Mouse (Mus musculus) testis, adult 2 months (tissue): ENCODE measurements around the gene Slc16a2. TPM values are rescaled to one million over a fixed set of nuclear protein-coding genes. Genes with fewer than 3 reads are reported as not detected.

ENCODE experiments used
- H3K27ac ChIP-seq: fragments of 200-500 bp; 2 replicates; pipeline ENCODE4 v1.5.1; 2012; ENCODE audit warnings: low read depth, low read length; ENCODE audit not compliant: control insufficient read depth, insufficient read depth
- H3K27me3 ChIP-seq: fragments of 200-500 bp; 2 replicates; pipeline ENCODE4 v1.6.1; 2012; ENCODE audit warnings: mild to moderate bottlenecking, low read length, moderate library complexity; ENCODE audit not compliant: control insufficient read depth, insufficient read depth
- H3K36me3 ChIP-seq: fragments of 200-500 bp; 2 replicates; pipeline ENCODE4 v1.6.1; 2012; ENCODE audit warnings: mild to moderate bottlenecking, low read length; ENCODE audit not compliant: control insufficient read depth, insufficient read depth
- H3K4me1 ChIP-seq: fragments of 200-500 bp; 2 replicates; pipeline ENCODE4 v1.6.1; 2012; ENCODE audit warnings: low read length; ENCODE audit not compliant: control insufficient read depth, insufficient read depth
- H3K4me3 ChIP-seq: fragments of 200-500 bp; 2 replicates; pipeline ENCODE4 v1.5.1; 2012; ENCODE audit warnings: low read depth, mild to moderate bottlenecking, low read length, moderate library complexity, mixed read lengths; ENCODE audit not compliant: control insufficient read depth
- CTCF ChIP-seq: fragments of 200-500 bp; IDR thresholded peaks from 2 replicates; pipeline ENCODE4 v1.5.1; 2012; ENCODE audit warnings: low read depth, mild to moderate bottlenecking, inconsistent platforms, low read length, moderate library complexity; ENCODE audit not compliant: control insufficient read depth, insufficient read depth, insufficient replicate concordance
- POLR2A ChIP-seq: fragments of 200-500 bp; IDR thresholded peaks from 2 replicates; pipeline ENCODE4 v1.6.1; 2012; ENCODE audit warnings: low read depth, mild to moderate bottlenecking, inconsistent platforms, low read length, moderate library complexity; ENCODE audit not compliant: control insufficient read depth
- polyA plus RNA-seq: library from polyadenylated mRNA; depleted of rRNA; stranded (reverse); fragments of >200 nt; gene quantifications from 2 replicates; pipeline ENCODE4 v1.2.3, GENCODE M21; 2012

The Slc16a2 gene
- polyA plus RNA-seq, 1 experiment: 1.7 TPM

DNA sequence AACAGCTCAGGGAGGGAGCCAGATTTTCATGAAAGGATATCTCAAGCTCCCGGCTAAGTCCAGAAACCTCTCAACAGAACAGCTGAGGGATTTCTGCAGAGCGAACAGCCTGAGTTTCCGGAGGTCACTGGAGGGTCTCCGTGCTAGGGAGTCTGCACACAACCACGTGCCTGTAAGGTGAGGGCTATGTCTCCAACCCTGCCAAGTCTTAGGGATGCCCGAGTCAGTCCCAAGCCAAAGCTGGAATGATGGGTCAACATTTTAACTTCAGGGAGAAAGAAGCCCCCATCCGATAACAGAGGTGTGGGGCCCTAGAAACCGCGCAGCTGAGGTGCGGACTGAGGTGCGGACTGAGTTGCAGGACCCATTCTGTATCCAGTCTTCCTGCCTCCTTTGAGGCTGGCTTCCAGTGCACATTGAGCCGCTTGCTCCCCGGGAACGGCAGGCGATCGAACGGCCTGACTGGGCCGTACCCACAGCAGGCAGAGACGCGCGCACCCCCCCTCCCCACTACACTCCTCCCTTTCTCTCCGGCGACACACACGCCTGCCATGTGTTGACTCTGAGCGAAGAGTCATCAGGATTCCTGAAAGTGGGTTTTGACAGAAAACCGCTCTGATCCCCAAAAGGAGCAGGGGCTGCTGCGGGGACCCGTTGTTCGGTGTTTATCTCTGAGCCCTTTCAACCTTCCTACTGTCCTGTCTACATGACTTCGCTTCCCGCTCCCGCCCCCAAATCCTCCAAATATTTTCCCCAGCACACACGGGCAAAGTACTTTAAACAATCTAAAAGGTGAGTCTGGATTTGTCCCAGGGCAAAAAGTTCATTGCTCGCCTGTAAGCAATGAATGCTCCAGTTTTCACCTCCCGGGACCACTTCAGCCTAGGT, 1.2 kb downstream of the Slc16a2 start:
- TF ChIP-seq POLR2A (no peak), CTCF (no peak)
- peaks cover 8% of the 10 kb centered on the region; the same call in 1 of the 2 replicates for H3K4me1 ChIP-seq
- H3K36me3 ChIP-seq: no peaks in the 10 kb centered on the region
- H3K27me3 ChIP-seq: no peaks in the 10 kb centered on the region
- peak overlapping the region; percentile 71 for H3K4me3 ChIP-seq
- no peak overlapping the region for H3K27ac ChIP-seq

DNA sequence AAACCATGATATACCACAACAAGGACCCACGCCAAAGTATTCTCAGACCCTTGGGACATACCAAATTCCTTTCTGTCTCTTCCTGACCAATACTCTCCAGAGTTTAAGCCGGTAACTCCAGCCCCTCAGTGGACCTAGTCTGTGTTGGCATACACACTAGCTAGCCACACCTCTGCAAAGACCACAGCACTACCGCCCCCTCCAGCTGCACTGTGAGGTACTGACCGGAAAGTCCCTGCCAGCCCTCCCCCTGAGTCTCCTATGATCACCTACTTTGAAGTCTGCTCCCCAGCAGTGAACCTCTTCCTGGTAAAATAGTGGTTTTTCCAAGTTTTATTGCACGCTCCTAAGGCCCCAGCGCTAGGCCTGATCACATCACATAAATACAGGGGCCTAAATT, 2.5 kb downstream of the Slc16a2 start:
- H3K4me1 ChIP-seq: peaks cover 8% of the 10 kb centered on the region; the same call in 1 of the 2 replicates
- H3K27ac ChIP-seq: no peak overlapping the region
- TF ChIP-seq POLR2A (no peak), CTCF (no peak)
- no peaks in the 10 kb centered on the region for H3K36me3 ChIP-seq
- H3K4me3 ChIP-seq: no peak overlapping the region
- no peaks in the 10 kb centered on the region for H3K27me3 ChIP-seq

DNA sequence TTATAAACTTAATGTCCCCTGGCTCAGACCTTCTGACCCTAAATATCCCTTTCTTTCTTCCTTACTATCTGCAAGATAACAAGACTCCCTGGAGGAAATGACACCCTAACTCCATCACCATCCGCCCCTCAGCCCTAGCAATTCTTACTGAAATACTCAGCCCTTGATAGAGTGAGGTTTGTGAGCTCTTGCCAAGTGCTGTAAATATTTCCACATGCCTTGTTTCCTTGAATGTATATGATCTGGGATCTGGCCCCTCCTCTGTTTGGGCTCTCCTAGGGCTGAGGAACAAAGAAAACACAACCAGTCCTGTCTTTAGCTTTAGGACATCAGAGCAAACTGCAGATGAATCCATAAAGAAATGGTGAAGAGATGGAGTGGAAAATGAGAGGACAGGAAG, 9.1 kb downstream of the Slc16a2 start:
- no peak overlapping the region for H3K27ac ChIP-seq
- H3K4me3 ChIP-seq: no peak overlapping the region
- no peaks in the 10 kb centered on the region for H3K36me3 ChIP-seq
- TF ChIP-seq CTCF (no peak), POLR2A (no peak)
- no peaks in the 10 kb centered on the region for H3K4me1 ChIP-seq
- H3K27me3 ChIP-seq: no peaks in the 10 kb centered on the region

DNA sequence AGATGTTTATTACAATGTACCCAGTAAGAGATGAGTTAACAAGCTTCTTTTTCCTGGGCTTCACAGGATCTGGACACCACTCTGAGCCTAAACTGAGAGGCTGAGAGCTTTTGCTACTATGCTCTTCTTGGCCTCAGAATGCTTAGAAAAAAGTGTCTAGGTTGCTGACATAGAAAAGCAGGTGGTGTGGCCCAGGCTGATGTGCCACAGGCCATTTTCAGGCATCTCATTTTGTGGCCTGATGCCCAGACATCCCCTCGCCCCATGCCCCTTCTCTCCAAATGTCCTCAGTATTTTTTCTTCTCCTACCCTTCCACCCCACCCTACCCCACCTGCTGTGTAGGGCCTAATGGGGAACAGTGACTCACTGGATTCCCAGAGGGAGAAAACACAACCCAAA, 11.3 kb downstream of the Slc16a2 start:
- Histone ChIP-seq H3K27ac (no peak overlapping the region), H3K27me3 (no peaks in the 10 kb centered on the region)

GRCm38 (mm10) chrX:103806373-103806772, 15.4 kb downstream of the Slc16a2 start:
- H3K36me3 ChIP-seq: no peaks in the 10 kb centered on the region
- no peaks in the 10 kb centered on the region for H3K4me1 ChIP-seq
- no peak overlapping the region for H3K4me3 ChIP-seq
- TF ChIP-seq POLR2A: no peak
- TF ChIP-seq CTCF: no peak
- H3K27me3 ChIP-seq: no peaks in the 10 kb centered on the region
- no peak overlapping the region for H3K27ac ChIP-seq

More for the DNA sequence above, 11.3 kb downstream of the Slc16a2 start:
- Histone ChIP-seq H3K4me1 (no peaks in the 10 kb centered on the region), H3K4me3 (no peak overlapping the region), H3K36me3 (no peaks in the 10 kb centered on the region)
- TF ChIP-seq POLR2A: no peak
- no peak for TF ChIP-seq CTCF

DNA sequence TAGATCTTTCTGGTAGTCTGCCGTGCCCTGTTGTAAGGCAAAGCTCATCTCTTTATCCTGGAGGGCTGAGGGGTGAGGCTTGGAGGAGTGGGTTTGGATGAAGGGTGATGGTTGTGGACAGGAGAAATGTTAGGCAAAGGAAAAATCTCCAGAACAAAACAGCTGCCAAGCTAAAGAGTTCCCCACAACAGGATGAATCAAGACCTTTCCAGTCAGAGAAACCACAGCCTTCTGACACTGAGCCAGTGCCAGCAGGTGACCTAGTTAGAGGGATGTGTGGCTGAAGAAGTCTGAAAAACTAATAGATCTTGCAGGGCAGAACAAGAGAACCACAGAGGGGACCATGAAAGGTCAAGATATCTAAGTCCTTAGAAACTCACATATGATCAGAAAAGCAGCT, 24.8 kb downstream of the Slc16a2 start:
- H3K27me3 ChIP-seq: no peaks in the 10 kb centered on the region

GRCm38 (mm10) chrX:103795506-103795905, 26.3 kb downstream of the Slc16a2 start:
- no peak for TF ChIP-seq CTCF
- TF ChIP-seq POLR2A: no peak
- Histone ChIP-seq H3K36me3 (no peaks in the 10 kb centered on the region), H3K27me3 (no peaks in the 10 kb centered on the region), H3K4me1 (no peaks in the 10 kb centered on the region), H3K27ac (no peak overlapping the region), H3K4me3 (no peak overlapping the region)

More for the DNA sequence above, 24.8 kb downstream of the Slc16a2 start:
- TF ChIP-seq CTCF (no peak), POLR2A (no peak)
- Histone ChIP-seq H3K4me3 (no peak overlapping the region), H3K27ac (no peak overlapping the region), H3K4me1 (no peaks in the 10 kb centered on the region), H3K36me3 (no peaks in the 10 kb centered on the region)
